Mouse (Mus musculus) large intestine, adult 2 months (tissue): ENCODE results near the gene Pkd1l3. TPM values are rescaled to one million over a fixed set of nuclear protein-coding genes. Genes with fewer than 3 reads are reported as not detected.

ENCODE experiments used
- DNase-seq: peaks from one replicate; pipeline ENCODE4 v3.0.0-alpha.2; 2012; ENCODE audit warnings: low read depth, low spot score
- whole genome bisulfite sequencing: fragments of 180-500 bp; shearing (Covaris S2); methylation state at CpG from one replicate; pipeline ENCODE4 v1.1.7; 2018; 5-methylcytosine and 5-hydroxymethylcytosine counted together
- polyA plus RNA-seq: library from polyadenylated mRNA; depleted of rRNA; stranded (reverse); fragments of >200 nt; gene quantifications from 2 replicates; pipeline ENCODE4 v1.2.3, GENCODE M21; 2012; rRNA removed

Pkd1l3 gene
- polyA plus RNA-seq = 0.05 and 0.23 TPM in 2 replicates

DNA sequence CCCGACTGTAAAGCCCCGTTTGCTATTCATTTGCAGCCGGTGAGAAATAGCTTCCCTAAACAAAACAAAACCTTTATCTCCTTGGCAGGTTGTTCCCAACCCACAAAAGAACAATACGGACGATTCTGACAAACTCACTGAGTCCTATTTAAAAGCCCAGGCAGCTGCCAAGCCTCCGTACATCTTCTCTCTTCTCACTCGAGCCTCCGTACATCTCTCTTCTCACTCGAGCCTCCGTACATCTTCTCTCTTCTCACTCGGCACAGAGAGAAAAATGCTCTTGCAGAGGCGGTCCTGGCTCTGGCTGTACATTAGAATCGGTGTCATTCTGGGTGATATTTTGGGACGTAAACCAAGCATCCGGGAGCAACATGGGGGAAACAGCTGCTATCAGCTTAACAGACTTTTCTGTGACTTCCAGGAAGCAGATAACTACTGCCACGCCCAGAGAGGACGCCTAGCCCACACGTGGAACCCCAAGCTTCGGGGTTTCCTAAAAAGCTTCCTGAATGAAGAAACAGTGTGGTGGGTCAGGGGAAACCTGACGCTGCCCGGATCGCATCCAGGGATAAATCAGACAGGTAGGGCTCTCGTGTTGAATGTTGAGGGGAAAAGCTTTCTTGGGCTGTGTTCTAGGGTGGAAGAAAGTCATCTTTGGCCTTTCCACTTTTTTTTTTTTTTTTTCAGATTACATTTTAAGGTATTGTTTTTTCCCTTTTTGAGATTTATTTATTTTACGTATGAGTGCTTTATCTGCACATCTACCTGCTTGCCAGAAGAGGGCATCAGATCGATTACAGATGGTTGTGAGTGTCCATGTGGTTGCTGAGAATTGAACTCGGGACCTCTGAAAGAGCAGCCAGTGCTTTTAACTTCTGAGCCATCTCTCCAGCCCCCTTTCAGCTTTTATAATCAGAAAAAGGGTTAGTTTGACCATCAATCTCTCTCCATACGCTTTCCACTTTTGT, at the start of gene Pkd1l3:
Gene Pkd1l3 (plus strand): TSS at position 275 of the 968 bp plus-strand sequence.
- no peak for DNase-seq
- 50% methylated on average over 27 of the region's 27 CpGs for WGBS

DNA sequence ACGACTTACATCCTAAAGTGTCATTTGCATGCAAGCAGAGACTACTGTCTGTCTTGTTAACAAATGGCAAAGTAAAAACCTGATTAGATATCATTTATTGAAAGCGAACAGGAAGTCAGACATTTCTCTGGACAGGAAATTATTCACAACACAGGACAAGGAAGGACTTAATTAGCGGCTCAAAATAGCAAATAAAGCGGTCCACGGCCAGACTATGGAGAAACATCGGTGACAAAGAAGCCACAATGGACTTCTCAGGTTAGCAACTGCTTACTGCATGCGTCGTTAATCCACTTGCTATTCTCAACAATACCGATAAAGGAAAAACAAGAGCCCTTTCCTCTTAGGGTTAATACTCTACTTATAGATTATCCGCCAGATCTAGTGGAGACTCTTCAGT, 49.6 kb upstream of the Pkd1l3 start:
- 3% methylated on average over 10 of the region's 10 CpGs for WGBS
- DNase-seq = peak; percentile 7

- under 1% methylated on average over 52 of the region's 52 CpGs for WGBS
- peak; percentile 100 for DNase-seq
Measured at GRCm38 (mm10) chr8:109565498-109566333, 48.6 kb upstream of the Pkd1l3 start, which contains the start of the genes Dhx38 and Txnl4b. Gene Dhx38, minus strand, starts transcription at chr8:109565861. Gene Txnl4b, plus strand, starts transcription at chr8:109565892.

DNA sequence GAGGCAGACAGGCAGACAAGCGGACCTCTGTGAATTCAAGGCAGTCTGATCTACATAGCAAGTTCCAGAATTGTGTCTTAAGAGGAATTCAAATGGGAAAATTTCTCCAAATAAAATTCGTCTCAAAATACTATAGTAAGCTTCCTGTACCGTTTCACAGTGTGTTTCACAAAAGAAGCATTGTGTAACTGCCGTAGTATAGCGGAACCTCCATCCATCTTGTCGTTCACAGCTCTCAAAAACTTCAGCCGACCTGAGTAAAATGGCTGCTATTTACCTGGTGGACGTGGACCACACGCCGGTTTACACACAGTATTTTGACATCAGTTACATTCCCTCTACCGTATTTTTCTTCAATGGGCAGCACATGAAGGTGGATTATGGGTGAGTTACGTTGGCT, 43.2 kb upstream of the Pkd1l3 start:
- 88% methylated on average over 12 of the region's 12 CpGs for WGBS
- DNase-seq = no peak

GRCm38 (mm10) chr8:109576311-109576710, 38.0 kb upstream of the Pkd1l3 start:
- WGBS = 56% methylated on average over 4 of the region's 4 CpGs
- DNase-seq = no peak

GRCm38 (mm10) chr8:109578900-109579301, 35.4 kb upstream of the Pkd1l3 start, which contains the start of gene Hp:
Gene Hp, minus strand, starts transcription at chr8:109579172.
- no peak for DNase-seq
- WGBS = 35% methylated on average over 8 of the region's 8 CpGs

- 81% methylated on average over 4 of the region's 4 CpGs for WGBS
Measured at GRCm38 (mm10) chr8:109584293-109584692, 30.0 kb upstream of the Pkd1l3 start.

DNA sequence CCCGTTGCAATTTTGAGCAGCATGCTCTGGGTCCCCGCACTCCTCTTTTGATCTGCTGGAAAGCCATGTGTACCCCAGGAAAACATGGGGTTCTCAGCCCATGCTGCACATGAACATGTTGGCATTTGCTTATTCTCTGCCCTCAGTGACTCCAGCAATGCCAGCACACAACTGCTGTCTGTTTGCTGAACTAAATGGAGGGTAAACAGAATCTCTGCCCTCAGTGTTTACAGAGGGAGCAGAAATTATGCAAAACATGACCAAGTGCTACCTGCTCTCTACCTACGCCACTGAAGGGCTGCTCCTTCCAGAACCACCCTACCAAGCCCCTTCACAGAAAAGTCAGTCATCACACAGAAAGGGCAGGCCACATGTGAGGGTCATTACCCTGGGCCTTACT, 29.5 kb upstream of the Pkd1l3 start:
- 41% methylated on average over 3 of the region's 3 CpGs for WGBS
- DNase-seq = no peak

More at GRCm38 (mm10) chr8:109584293-109584692, 30.0 kb upstream of the Pkd1l3 start:
- DNase-seq = no peak

- no peak for DNase-seq
Measured at GRCm38 (mm10) chr8:109585652-109586051, 28.7 kb upstream of the Pkd1l3 start.

DNA sequence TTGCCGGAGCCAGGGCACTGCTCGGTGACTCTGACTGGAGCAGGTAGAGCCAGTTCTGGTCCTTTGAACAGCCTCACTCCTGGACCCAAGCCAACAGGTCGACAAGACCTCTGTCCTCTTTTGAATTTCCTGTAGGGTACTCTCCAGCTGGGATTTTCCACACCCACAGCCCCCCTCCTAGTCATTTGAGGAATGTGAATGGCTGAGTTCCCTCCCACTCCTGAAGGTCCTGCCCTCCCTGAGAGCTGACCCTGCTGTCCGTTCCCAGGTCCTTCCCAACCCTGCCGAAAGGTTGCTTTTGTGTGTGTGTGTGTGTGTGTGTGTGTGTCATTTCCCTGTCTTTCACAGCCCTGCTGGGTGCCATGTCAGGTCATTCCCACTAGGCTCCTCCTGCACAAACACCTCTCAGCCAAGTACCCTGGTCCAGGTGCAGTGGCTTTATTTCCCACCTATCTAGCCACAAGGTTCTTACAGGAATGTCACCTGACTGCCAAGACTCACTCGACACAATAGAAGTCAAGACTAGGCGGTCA, 27.3 kb upstream of the Pkd1l3 start:
- WGBS = 18% methylated on average over 7 of the region's 7 CpGs
- no peak for DNase-seq

DNA sequence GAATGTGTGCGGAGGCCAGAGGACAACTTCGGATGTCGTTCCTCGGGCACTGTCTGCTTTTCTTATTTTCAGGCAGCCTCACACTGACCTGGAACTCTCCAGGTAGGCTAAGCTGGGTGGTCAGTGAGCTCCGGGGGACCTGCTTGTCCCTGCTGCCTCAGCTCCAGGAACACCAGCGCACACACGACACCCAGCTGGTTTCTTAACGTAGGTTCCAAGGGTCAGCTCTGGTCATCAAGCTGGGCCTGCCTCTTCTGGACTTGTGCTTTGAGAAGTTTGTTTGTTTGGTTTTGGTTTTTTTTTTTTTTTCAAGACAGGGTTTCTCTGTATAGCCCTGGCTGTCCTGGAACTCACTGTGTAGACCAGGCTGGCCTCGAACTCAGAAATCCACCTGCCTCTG, 23.4 kb upstream of the Pkd1l3 start:
- DNase-seq = no peak
- WGBS = 80% methylated on average over 9 of the region's 9 CpGs

DNA sequence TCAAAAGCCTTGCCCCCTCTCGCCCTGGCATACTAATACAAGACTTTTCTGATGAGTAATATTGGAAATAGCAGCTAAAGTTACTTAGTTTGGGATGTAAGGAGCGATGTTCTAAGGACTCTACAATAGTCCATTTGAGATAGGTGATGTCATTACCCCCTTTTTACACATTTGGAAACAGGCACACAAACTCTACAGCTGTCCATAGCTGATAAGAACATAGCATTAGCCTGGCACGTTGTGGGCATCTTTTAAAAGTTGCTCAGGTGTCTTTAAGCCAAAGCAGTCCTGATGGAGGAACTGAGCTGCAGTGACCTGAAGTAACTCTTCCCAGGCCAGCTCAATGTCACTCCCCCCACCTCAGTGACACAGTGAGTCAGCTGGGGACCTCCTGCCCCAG, 22.9 kb upstream of the Pkd1l3 start:
- WGBS = 83% methylated on average over 3 of the region's 3 CpGs
- DNase-seq = no peak

GRCm38 (mm10) chr8:109592164-109592563, 22.2 kb upstream of the Pkd1l3 start:
- DNase-seq = no peak
- 86% methylated on average over 5 of the region's 5 CpGs for WGBS

GRCm38 (mm10) chr8:109593117-109593788, 21.1 kb upstream of the Pkd1l3 start:
- DNase-seq = no peak
- 36% methylated on average over 6 of the region's 6 CpGs for WGBS

DNA sequence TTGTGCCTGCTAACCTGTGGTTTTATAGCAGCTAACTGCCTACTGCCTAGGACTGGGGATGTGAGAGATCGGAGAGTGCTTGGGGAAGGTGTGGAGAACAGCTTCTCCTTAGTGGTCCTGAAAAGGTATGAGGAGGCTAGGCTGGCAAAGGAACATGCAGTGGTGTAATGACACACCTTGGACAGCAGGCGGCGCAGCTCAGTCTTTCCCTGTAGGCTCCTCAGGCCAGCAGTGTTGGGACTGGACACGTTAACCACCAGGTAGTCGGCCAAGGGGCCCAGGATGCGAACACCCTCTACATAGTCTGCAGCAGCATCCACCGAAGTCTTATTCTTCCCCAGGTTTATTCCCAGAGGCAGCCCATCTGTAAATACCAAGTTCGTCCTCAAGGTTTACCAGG, 18.5 kb upstream of the Pkd1l3 start:
- 42% methylated on average over 8 of the region's 8 CpGs for WGBS
- DNase-seq = no peak

DNA sequence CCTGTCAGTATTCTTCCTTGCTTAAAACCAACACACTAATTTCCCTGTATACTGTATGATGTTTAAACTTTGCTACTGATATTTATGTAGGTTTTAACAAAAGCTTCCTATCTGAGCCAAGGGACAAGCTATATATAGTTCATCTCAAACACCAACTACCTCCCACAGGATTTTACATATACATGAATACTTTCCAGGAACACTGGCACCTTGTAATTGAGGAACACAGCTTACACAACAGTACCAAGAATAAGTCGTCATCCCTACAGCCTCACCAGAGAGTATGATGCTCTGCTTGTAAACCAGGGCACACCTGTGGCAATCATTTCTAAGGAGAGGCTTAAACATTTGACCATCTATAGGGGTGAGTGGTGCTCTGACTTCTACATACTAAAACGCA, 7.6 kb upstream of the Pkd1l3 start:
- 66% methylated on average over 2 of the region's 2 CpGs for WGBS

GRCm38 (mm10) chr8:109607650-109608049, 6.7 kb upstream of the Pkd1l3 start:
- 1% methylated on average over 12 of the region's 12 CpGs for WGBS

More for the DNA sequence above, 7.6 kb upstream of the Pkd1l3 start:
- no peak for DNase-seq

GRCm38 (mm10) chr8:109608271-109609152, 5.8 kb upstream of the Pkd1l3 start, which contains the start of gene Dhodh:
Gene Dhodh, minus strand, starts transcription at chr8:109608673.
- peak; percentile 92 for DNase-seq
- under 1% methylated on average over 42 of the region's 42 CpGs for WGBS

More at GRCm38 (mm10) chr8:109607650-109608049, 6.7 kb upstream of the Pkd1l3 start:
- DNase-seq = no peak
